Mouse (Mus musculus): ENCODE measurements around the gene Sirt3. TPM values are rescaled to one million over a fixed set of nuclear protein-coding genes. Genes with fewer than 3 reads are reported as not detected.
"Not testable (repeated sequence)": the region's sequence is repeated elsewhere in the genome, so short reads cannot be mapped to it uniquely, and the experiment has no call there.

Sirt3 gene
- polyA plus RNA-seq, 1 experiment = 13.3 TPM

- H3K27me3 ChIP-seq (ENCODE audit: control insufficient read depth, insufficient read depth, low read length) = no peaks in the 10 kb centered on the region
- H3K4me3 ChIP-seq (ENCODE audit: extremely low read depth, insufficient read depth, insufficient read length) = no peak overlapping the region
- no peak overlapping the region for H3K27ac ChIP-seq (ENCODE audit: insufficient read depth, low read length)
- TF ChIP-seq CTCF (IDR thresholded peaks at IDR 0.05; ENCODE audit: extremely low read depth, insufficient read depth, insufficient read length, insufficient replicate concordance) (no peak), POLR2A (IDR thresholded peaks at IDR 0.05; ENCODE audit: low read depth, low read length) (no peak)
- H3K36me3 ChIP-seq (ENCODE audit: control insufficient read depth, insufficient read depth, low read length) = peaks cover 18% of the 10 kb centered on the region
- no peaks in the 10 kb centered on the region for H3K4me1 ChIP-seq (ENCODE audit: control insufficient read depth, insufficient read depth, insufficient read length)
- no peak for DNase-seq (ENCODE audit: low read depth in 1 of 2, low spot score in 2 of 2)
- WGBS = 89% methylated on average over 3 of the region's 3 CpGs
These were observed 17.0 kb upstream of the Sirt3 start for GRCm38 (mm10) chr7:140899121-140899520.

DNA sequence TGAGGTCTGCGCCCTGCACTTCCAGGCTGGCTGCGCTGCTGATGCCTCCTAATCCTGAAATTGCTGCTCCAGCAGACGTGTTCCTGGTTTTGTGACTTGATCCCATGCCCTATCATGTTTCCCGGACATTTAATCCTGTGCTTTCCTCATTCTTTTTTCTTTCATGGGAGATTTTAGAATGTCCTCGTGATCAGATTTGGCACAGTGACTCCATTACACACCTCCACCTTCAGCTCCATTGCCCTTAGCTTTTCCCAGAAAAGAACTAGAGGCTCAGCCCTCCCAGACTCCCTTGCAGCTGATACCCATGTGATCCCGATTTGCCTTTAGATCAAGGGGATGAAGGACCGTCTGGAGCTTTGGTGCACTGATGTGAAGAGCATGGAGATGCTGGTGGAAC, 15.8 kb upstream of the Sirt3 start:
- no peaks in the 10 kb centered on the region for H3K4me1 ChIP-seq (ENCODE audit: control insufficient read depth, insufficient read depth, insufficient read length)
- no peak overlapping the region for H3K27ac ChIP-seq (ENCODE audit: insufficient read depth, low read length)
- TF ChIP-seq POLR2A (IDR thresholded peaks at IDR 0.05; ENCODE audit: low read depth, low read length) (no peak), CTCF (IDR thresholded peaks at IDR 0.05; ENCODE audit: extremely low read depth, insufficient read depth, insufficient read length, insufficient replicate concordance) (no peak)
- H3K36me3 ChIP-seq (ENCODE audit: control insufficient read depth, insufficient read depth, low read length) = peaks cover 24% of the 10 kb centered on the region
- no peaks in the 10 kb centered on the region for H3K27me3 ChIP-seq (ENCODE audit: control insufficient read depth, insufficient read depth, low read length)
- WGBS = 95% methylated on average over 7 of the region's 7 CpGs
- no peak for DNase-seq (ENCODE audit: low read depth in 1 of 2, low spot score in 2 of 2)
- no peak overlapping the region for H3K4me3 ChIP-seq (ENCODE audit: extremely low read depth, insufficient read depth, insufficient read length)

DNA sequence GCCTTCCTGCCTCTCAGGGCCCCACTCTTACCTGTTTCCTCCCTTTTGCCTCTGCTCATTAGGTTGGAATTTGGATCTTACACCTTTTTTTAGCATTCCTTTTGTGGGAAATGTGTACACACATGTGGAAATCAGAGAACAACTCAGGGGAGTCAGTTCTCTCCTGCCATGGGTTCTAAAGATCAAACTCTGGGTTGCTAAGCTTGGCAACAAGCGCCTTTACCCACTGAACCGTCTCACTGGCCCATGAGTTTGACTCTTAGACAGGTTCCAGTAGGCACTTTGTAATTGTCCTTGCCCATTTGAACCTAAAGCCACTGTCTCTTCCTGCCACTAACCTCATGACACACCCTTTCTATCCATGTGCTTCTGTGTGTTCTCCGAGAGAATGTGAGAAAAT, 12.5 kb upstream of the Sirt3 start:
- DNase-seq (ENCODE audit: low read depth in 1 of 2, low spot score in 2 of 2) = no peak
- Histone ChIP-seq H3K27me3 (ENCODE audit: control insufficient read depth, insufficient read depth, low read length) (no peaks in the 10 kb centered on the region), H3K4me1 (ENCODE audit: control insufficient read depth, insufficient read depth, insufficient read length) (no peaks in the 10 kb centered on the region), H3K27ac (ENCODE audit: insufficient read depth, low read length) (no peak overlapping the region), H3K4me3 (ENCODE audit: extremely low read depth, insufficient read depth, insufficient read length) (no peak overlapping the region), H3K36me3 (ENCODE audit: control insufficient read depth, insufficient read depth, low read length) (peaks cover 30% of the 10 kb centered on the region)
- TF ChIP-seq POLR2A (IDR thresholded peaks at IDR 0.05; ENCODE audit: low read depth, low read length) = no peak
- TF ChIP-seq CTCF (IDR thresholded peaks at IDR 0.05; ENCODE audit: extremely low read depth, insufficient read depth, insufficient read length, insufficient replicate concordance) = no peak
- WGBS = 92% methylated on average over 3 of the region's 3 CpGs

DNA sequence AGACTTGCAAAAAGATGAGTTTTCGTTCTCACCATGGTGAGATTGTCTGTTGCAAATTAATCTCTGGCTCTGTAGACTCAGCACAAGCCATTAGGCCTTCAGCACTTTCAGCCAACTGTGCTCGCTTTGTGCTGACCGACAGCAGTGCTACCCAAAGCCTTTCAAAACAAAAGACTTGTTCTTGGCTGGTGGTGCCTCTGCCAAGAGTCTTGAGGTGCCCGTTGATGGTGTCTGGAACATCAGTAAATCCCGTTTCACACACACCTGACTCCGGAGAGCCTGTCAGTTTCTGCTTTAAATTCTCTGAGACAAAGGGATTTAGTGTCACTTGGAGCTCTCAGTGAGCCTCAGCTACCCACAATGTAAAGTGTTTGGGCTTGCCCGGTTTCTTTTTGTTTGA, 11.9 kb upstream of the Sirt3 start:
- TF ChIP-seq CTCF (IDR thresholded peaks at IDR 0.05; ENCODE audit: extremely low read depth, insufficient read depth, insufficient read length, insufficient replicate concordance) = no peak
- TF ChIP-seq POLR2A (IDR thresholded peaks at IDR 0.05; ENCODE audit: low read depth, low read length) = no peak
- H3K36me3 ChIP-seq (ENCODE audit: control insufficient read depth, insufficient read depth, low read length) = peaks cover 34% of the 10 kb centered on the region
- WGBS = 93% methylated on average over 7 of the region's 7 CpGs

DNA sequence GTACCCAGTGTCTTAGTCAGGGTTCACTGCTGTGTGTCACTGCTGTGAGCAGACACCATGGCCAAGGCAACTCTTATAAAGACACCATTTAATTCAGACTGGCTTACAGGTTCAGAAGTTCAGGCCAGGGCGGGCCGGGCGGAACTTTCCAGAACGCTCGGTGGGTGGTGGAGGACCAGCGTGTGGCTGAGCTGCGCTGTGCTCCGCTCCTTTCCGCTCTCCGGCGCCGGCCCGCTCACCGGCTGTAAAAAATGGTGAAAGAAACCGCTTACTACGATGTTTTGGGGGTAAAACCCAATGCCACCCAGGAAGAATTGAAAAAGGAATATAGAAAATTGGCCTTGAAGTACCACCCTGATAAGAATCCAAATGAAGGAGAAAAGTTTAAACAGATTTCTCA, 8.5 kb upstream of the Sirt3 start:
- 97% methylated on average over 16 of the region's 16 CpGs for WGBS
- not testable (repeated sequence) for H3K4me3 ChIP-seq (ENCODE audit: extremely low read depth, insufficient read depth, insufficient read length); H3K27me3 ChIP-seq (ENCODE audit: control insufficient read depth, insufficient read depth, low read length); H3K4me1 ChIP-seq (ENCODE audit: control insufficient read depth, insufficient read depth, insufficient read length); H3K27ac ChIP-seq (ENCODE audit: insufficient read depth, low read length); DNase-seq (ENCODE audit: low read depth in 1 of 2, low spot score in 2 of 2)
- peaks cover 41% of the 10 kb centered on the region for H3K36me3 ChIP-seq (ENCODE audit: control insufficient read depth, insufficient read depth, low read length)

More for the DNA sequence above, 11.9 kb upstream of the Sirt3 start:
- no peaks in the 10 kb centered on the region for H3K4me1 ChIP-seq (ENCODE audit: control insufficient read depth, insufficient read depth, insufficient read length)
- no peaks in the 10 kb centered on the region for H3K27me3 ChIP-seq (ENCODE audit: control insufficient read depth, insufficient read depth, low read length)
- DNase-seq (ENCODE audit: low read depth in 1 of 2, low spot score in 2 of 2) = no peak
- H3K4me3 ChIP-seq (ENCODE audit: extremely low read depth, insufficient read depth, insufficient read length) = no peak overlapping the region
- no peak overlapping the region for H3K27ac ChIP-seq (ENCODE audit: insufficient read depth, low read length)

DNA sequence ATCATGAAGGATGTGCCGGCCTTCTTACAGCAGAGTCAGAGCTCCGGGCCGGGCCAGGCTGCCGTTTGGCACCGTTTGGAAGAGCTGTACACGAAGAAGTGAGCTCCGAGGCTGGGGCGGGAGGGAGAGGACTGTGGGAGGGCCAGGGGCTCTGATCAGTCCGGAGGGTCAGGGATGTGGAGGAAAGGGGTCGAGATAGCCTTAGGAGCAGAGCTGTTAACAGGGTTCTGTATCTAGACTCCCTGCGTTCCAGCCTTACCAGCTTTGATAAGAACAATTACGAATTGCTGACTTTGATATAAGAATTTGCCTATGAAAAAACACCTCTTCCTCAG, 327 bp upstream of the Sirt3 start:
- peaks cover 12% of the 10 kb centered on the region; the same call in 1 of the 2 replicates for H3K4me1 ChIP-seq (ENCODE audit: control insufficient read depth, insufficient read depth, insufficient read length)
- TF ChIP-seq CTCF (IDR thresholded peaks at IDR 0.05; ENCODE audit: extremely low read depth, insufficient read depth, insufficient read length, insufficient replicate concordance) (no peak), POLR2A (IDR thresholded peaks at IDR 0.05; ENCODE audit: low read depth, low read length) (no peak)
- 0% methylated on average over 12 of the region's 12 CpGs for WGBS
- H3K27me3 ChIP-seq (ENCODE audit: control insufficient read depth, insufficient read depth, low read length) = no peaks in the 10 kb centered on the region
- H3K27ac ChIP-seq (ENCODE audit: insufficient read depth, low read length) = peak overlapping the region; percentile 68
- no peak for DNase-seq (ENCODE audit: low read depth in 1 of 2, low spot score in 2 of 2)
- peak overlapping the region; percentile 82 for H3K4me3 ChIP-seq (ENCODE audit: extremely low read depth, insufficient read depth, insufficient read length)
- peaks cover 10% of the 10 kb centered on the region for H3K36me3 ChIP-seq (ENCODE audit: control insufficient read depth, insufficient read depth, low read length)

DNA sequence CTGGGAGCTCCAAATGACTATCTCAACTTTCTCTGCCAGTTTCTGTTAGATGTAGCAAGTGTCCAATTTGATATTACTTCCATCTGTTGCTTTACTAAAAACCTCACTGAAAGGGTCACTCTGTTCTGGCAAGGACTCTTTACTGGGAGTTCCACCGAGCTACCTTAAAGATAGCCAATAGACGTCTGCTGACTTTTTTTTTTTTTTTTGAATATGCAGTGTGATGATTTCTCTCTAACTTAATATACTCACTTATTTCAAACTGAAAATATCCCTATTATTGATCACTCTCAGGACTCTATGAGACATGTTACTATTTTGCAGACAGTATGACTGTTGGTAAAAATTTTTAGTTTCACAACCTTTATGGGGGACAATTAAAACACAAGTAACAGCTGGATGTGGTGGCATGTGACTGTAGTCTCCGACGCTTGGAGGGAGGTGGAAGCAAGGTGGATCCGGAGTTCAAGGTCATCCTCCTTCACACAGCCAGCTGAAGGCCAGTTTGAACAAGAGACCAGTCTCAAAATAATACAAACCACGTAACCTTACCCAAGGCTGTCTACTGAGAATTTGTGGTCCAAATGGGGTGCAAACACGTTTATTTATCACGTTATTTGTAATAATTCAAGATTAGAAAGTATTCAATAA, 1.1 kb downstream of the Sirt3 start:
- TF ChIP-seq POLR2A (IDR thresholded peaks at IDR 0.05; ENCODE audit: low read depth, low read length) = no peak
- Histone ChIP-seq H3K27me3 (ENCODE audit: control insufficient read depth, insufficient read depth, low read length) (no peaks in the 10 kb centered on the region), H3K27ac (ENCODE audit: insufficient read depth, low read length) (no peak overlapping the region), H3K4me1 (ENCODE audit: control insufficient read depth, insufficient read depth, insufficient read length) (peaks cover 13% of the 10 kb centered on the region; the same call in 1 of the 2 replicates), H3K4me3 (ENCODE audit: extremely low read depth, insufficient read depth, insufficient read length) (peak overlapping the region; percentile 26), H3K36me3 (ENCODE audit: control insufficient read depth, insufficient read depth, low read length) (peaks cover 3% of the 10 kb centered on the region; the same call in 1 of the 2 replicates)
- no peak for DNase-seq (ENCODE audit: low read depth in 1 of 2, low spot score in 2 of 2)
- whole genome bisulfite sequencing = 6% methylated on average over 8 of the region's 8 CpGs

Measured in spleen, adult 2 months (tissue).